Mouse (Mus musculus): ENCODE measurements at regions not wholly inside any gene's neighbourhood (a gene's known extent, or its start where the extent isn't known, plus 50 kb on each side); places are given as distances from the start of the nearest gene placed in this dataset.
A peak's percentile ranks its signal among the peaks of the same experiment; 100 is the strongest.

DNA sequence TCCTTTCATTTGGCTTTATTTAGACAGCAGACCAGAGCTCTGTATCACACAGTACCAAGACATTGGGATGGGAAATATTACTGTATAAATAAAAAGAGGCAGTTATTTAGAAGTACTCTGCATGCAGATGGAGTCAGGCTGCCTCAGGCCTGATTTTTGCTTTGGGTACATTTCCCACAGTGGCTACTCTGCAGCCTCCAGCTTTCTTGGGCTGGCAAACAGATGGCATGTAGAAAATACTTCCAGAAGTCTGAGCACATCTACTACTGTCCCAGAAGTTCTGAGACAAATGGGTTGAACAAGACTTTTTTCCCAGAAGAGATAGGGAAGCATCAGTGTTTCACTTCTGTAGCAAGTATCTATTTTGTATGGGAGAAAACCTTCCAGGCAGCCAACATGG is 229.8 kb upstream of the Far2 start:
- no peak for DNase-seq (ENCODE audit: low read depth, low spot score)

DNA sequence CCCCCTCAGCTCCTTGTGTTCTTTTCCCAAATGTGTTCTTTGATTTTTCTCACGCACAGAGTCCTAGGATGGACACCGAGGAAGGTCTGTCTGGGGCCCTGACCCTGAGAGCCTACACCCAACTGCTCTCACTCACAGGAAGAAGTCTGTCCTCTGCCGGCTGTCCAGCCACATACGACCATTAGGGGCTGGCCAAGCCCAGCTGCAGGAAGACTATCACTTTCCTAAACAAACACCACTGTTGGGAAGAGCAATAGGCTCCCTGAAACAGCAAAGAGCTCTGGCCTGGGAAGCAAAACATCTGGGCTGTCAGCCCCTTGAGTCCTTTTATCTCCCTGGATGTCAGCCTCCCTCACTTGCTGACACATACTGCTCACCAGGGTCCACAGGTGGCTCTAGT is 224.8 kb upstream of the Far2 start:
- peak; percentile 4 for DNase-seq (ENCODE audit: low read depth, low spot score)

- no peak for DNase-seq (ENCODE audit: low read depth, low spot score)
These were observed 214.5 kb upstream of the Far2 start for GRCm38 (mm10) chr6:147832521-147832920.

DNA sequence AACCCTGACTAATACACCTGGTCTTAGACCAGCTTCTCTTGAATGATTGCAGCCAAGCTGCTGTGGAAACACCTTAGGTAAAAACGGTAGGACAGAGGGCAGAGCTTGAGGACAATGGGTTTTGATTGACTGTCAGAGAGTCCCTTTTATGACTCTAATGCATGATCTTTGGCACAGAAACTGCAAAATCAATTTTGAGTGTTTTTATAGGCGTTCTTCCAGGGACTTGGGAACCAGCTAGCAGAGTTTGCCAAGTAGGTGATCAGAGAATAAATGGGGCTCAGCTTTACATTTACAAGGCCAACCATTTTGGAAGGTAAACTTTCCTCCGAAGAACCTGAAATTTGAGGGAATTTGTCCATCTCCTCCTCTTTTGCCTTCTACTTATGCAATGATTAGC is 213.6 kb upstream of the Far2 start:
- no peak for DNase-seq (ENCODE audit: low read depth, low spot score)

- no peak for DNase-seq (ENCODE audit: low read depth, low spot score)
These were observed 208.2 kb upstream of the Far2 start for GRCm38 (mm10) chr6:147838846-147839245.

GRCm38 (mm10) chr6:147849988-147850387 is 197.1 kb upstream of the Far2 start:
- DNase-seq (ENCODE audit: low read depth, low spot score), result no peak

- no peak for DNase-seq (ENCODE audit: low read depth, low spot score)
These were observed 185.9 kb upstream of the Far2 start for GRCm38 (mm10) chr6:147861116-147861515.

GRCm38 (mm10) chr6:147871033-147871432 is 176.0 kb upstream of the Far2 start:
- no peak for DNase-seq (ENCODE audit: low read depth, low spot score)

- no peak for DNase-seq (ENCODE audit: low read depth, low spot score)
These were observed 173.9 kb upstream of the Far2 start for GRCm38 (mm10) chr6:147873173-147873572.

GRCm38 (mm10) chr6:147878485-147878884 is 168.6 kb upstream of the Far2 start:
- no peak for DNase-seq (ENCODE audit: low read depth, low spot score)

DNA sequence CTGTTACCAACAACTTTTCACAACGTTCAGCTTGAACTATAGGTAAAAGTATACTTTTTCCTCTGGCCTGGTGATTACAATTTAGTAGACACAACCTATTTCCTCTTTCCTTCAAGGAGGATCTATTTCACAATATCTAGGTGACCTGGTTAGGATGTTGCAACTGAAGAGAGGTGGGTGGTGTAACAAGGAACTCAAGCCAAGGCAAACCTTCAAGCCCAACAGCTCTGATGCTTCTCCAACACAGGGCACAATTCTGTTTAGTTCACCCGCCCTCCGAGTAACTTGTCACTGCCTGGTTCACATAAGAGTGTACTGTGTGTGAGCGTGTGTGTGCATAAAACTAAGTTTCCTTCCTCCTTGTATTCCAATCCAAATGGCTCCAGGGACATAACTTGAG is 161.2 kb upstream of the Far2 start:
- no peak for DNase-seq (ENCODE audit: low read depth, low spot score)

DNA sequence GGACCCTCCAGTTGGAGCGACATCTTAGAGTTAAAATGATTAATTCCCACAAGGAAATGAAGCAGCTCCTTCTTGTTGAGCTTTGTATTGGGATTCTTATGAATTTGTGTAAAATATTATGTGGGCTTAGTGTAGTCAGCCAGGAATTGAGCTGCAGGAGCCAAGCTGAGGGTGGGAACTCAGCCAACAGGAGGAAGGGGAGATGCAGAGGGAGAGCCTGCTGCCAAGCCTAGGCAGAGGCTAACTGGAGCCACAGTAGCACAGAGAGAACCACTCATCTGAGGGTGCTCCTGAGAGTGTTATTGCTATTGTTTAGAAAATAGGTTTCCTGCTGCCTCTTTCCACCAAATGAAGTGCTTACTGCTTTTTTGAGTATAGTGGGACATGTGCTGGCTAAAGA is 127.4 kb upstream of the Far2 start:
- DNase-seq (ENCODE audit: low read depth, low spot score), result no peak

- no peak for DNase-seq (ENCODE audit: low read depth, low spot score)
These were observed 126.0 kb upstream of the Far2 start for GRCm38 (mm10) chr6:147921091-147921490.

- no peak for DNase-seq (ENCODE audit: low read depth, low spot score)
These were observed 124.6 kb upstream of the Far2 start for GRCm38 (mm10) chr6:147922506-147922905.

DNA sequence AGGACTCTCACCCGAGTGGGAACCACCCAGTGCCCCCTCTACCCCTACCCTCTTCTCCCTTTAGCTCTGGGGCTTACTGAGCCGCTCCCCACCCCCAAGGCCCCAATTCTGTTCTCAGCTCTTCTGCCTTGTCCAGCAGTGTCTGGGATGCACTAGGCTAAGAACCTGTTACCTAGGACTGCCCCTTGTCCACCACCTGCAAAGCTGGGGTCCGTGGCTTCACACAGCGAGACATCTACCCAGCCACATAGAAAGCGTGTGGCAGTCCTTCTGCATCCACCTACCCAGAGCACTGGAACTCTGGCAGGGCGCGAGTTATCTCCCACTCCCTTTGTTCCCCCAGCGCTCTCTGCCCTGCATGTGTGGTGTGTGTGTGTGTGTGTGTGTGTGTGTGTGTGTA is 123.8 kb upstream of the Far2 start:
- DNase-seq (ENCODE audit: low read depth, low spot score), result no peak

- no peak for DNase-seq (ENCODE audit: low read depth, low spot score)
These were observed 118.1 kb upstream of the Far2 start for GRCm38 (mm10) chr6:147928951-147929350.

- DNase-seq (ENCODE audit: low read depth, low spot score), result no peak
These were observed 103.0 kb upstream of the Far2 start for GRCm38 (mm10) chr6:147944020-147944419.

GRCm38 (mm10) chr6:147944940-147945676 is 102.0 kb upstream of the Far2 start:
- no peak for DNase-seq (ENCODE audit: low read depth, low spot score)

DNA sequence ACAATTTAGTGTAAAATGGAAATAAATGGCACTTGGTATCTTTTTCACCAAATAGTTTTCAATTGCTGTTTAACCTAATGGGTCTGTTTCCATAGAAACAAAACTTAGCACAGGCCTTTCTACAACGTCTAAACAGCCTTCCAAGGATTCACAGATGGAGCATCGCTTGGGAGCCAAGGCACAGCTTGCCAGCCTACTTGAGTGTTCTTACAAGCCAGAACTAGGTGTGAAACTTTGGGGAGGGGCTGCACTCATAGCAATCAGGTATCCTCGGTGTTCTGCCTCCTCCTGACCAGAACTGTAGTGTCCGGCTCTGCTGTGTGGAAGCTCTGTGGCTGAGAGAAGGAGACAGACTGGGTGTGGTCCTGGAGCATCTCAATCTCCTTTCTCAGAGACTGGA is 99.1 kb upstream of the Far2 start:
- DNase-seq (ENCODE audit: low read depth, low spot score), result no peak

DNA sequence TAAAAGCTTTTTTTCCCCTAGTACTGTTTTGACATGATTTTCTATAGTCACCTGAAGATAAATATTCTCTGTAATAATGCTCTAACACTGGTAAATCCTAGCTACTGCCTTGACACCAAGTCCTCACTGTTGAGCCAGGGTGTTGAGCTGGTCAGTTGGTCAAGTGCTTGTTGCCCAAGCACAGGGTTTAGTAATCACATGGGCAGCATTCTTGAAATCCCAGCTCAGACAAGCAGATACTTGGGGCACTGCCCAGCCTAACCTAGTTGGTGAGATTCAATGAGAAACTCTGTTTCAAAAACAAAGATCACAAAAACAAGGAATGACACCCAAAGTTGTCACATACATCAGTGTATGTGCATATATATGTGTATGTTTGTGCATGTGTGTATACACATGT is 95.4 kb upstream of the Far2 start:
- DNase-seq (ENCODE audit: low read depth, low spot score), result no peak

GRCm38 (mm10) chr6:147953058-147953679 is 93.9 kb upstream of the Far2 start:
- DNase-seq (ENCODE audit: low read depth, low spot score), result peak; percentile 3

GRCm38 (mm10) chr6:147953753-147954152 is 93.3 kb upstream of the Far2 start:
- no peak for DNase-seq (ENCODE audit: low read depth, low spot score)

DNA sequence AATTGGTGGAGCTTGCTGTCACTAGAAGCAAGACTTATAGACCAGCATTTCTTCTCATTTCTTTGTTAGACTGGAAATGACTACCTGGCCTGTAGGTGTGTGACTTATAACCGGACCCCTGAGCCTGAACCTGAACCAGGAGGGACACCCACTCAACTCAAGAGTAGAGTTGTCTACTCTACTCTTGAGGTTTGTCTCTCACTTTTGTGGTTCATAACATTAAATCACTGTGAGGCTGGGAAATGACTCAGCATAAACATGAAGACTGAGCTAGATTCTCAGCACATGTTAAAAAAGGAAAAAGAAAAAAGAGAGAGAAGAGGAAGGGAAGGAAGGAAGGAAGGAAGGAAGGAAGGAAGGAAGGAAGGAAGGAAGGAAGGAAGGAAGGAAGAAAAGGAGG is 92.8 kb upstream of the Far2 start:
- DNase-seq (ENCODE audit: low read depth, low spot score), result no peak
